10 mouse cellular contexts compared by ENCODE assay signal in the genomic region with DNA sequence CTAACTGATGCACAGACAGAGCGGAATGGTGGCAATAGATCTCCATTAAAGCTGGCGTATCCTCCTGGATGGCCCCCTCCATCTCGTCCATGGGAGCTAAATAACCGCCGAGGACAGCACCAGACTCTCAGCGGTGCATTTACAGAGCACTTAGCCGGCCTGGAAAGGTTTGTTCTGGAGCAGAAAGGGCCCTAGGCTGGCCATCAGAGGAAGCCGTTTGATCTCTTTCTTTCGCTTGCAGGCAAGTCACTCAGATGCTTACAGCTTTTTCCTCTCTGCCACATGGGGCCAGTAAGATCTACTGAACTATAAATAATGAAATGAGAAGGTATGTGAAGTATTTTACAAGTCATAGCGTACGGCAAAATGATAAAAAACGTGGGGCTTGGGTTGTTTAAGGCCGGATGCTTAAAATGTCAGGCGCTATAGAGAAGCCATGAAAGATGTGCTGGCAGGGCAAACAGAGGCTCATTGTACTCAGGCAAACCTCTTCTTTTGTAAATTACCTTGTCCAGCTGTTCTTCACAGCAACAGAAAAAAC.
DNase-seq lines count a peak whose midpoint lies in the region; ATAC-seq and TF ChIP-seq lines count a peak whose summit lies in the region.
"Had no signal": no experiment of that assay in that cellular context is flagged by ENCODE, and none has a peak within 500 bp of the region (broad histone marks: within the 10 kb centered on the region; RNA-seq: fewer than 3 reads in every experiment).

No protein-coding gene starts in this region.

- intact Hi-C loops in heart, postnatal 36 days (cut with DNase I): no loop called here

- 0 out of 2 replicates have a peak overlapping the region, but pooled peaks have one; percentile 1 for H3K4me2 ChIP-seq in heart, postnatal 0 days (ENCODE audit: low read depth, low read length)
- H3K4me2 ChIP-seq in hindbrain, embryonic 11.5 days (replicated peaks; ENCODE audit: low read depth, low read length): peak overlapping the region; percentile 6; the same call in 1 of the 2 replicates
- peak overlapping the region; percentile 22 for H3K4me2 ChIP-seq in midbrain, embryonic 15.5 days

- ATAC-seq in heart, postnatal 0 days (ENCODE audit: insufficient read depth, low read depth): no peak
- ATAC-seq in hindbrain, embryonic 11.5 days (ENCODE audit: low FRiP score): peak; percentile 40; the same call in 1 of the 2 replicates
- ATAC-seq in midbrain, embryonic 15.5 days (replicated peaks): peak; percentile 61; the same call in 1 of the 2 replicates
- no peak for ATAC-seq in cerebellum, adult (ENCODE audit: insufficient number of reproducible peaks, low FRiP score, low TSS enrichment)
- no peak for ATAC-seq in erythroid progenitor cell, adult 5-6 weeks (replicated peaks; ENCODE audit: low FRiP score, poor library complexity, severe bottlenecking)

- no peak for TF ChIP-seq CTCF in heart, postnatal 0 days (IDR thresholded peaks at IDR 0.05; ENCODE audit: low read depth)
- TF ChIP-seq CTCF in brain, embryonic 14.5 days (IDR thresholded peaks at IDR 0.05; ENCODE audit: borderline replicate concordance, extremely low read depth, insufficient read depth, insufficient read length): no peak

- H3K27me3 ChIP-seq in heart, postnatal 0 days (ENCODE audit: control insufficient read depth, insufficient read depth, low read length): 0 out of 2 replicates have a peak, but pooled peaks cover 5% of the 10 kb centered on the region
- H3K27me3 ChIP-seq in hindbrain, embryonic 11.5 days (ENCODE audit: control insufficient read depth, insufficient read depth, low read length): no peaks in the 10 kb centered on the region
- no peaks in the 10 kb centered on the region for H3K27me3 ChIP-seq in midbrain, embryonic 15.5 days (replicated peaks)

- H3K36me3 ChIP-seq in heart, postnatal 0 days (replicated peaks; ENCODE audit: control insufficient read depth, insufficient read depth, low read length): no peaks in the 10 kb centered on the region
- no peaks in the 10 kb centered on the region for H3K36me3 ChIP-seq in hindbrain, embryonic 11.5 days (ENCODE audit: control insufficient read depth, insufficient read depth, low read length)
- no peaks in the 10 kb centered on the region for H3K36me3 ChIP-seq in midbrain, embryonic 15.5 days (replicated peaks)
- H3K36me3 ChIP-seq: liver, embryonic 15.5 days had no signal

- H3K9ac ChIP-seq in heart, postnatal 0 days (replicated peaks; ENCODE audit: low read depth, low read length): no peak overlapping the region
- H3K9ac ChIP-seq in hindbrain, embryonic 11.5 days (ENCODE audit: low read depth, low read length): no peak overlapping the region
- H3K9ac ChIP-seq in midbrain, embryonic 15.5 days: no peak overlapping the region
- H3K9ac ChIP-seq: liver, embryonic 15.5 days had no signal

- no peaks in the 10 kb centered on the region for H3K9me3 ChIP-seq in heart, postnatal 0 days (replicated peaks; ENCODE audit: control insufficient read depth, low read length)
- no peaks in the 10 kb centered on the region for H3K9me3 ChIP-seq in hindbrain, embryonic 11.5 days (ENCODE audit: control insufficient read depth, low read length)
- no peaks in the 10 kb centered on the region for H3K9me3 ChIP-seq in midbrain, embryonic 15.5 days
- H3K9me3 ChIP-seq: liver, embryonic 15.5 days had no signal

- H3K4me3 ChIP-seq in heart, postnatal 0 days (ENCODE audit: low read depth, low read length): no peak overlapping the region
- no peak overlapping the region for H3K4me3 ChIP-seq in hindbrain, embryonic 11.5 days (ENCODE audit: low read depth, low read length)
- H3K4me3 ChIP-seq in midbrain, embryonic 15.5 days: no peak overlapping the region
- H3K4me3 ChIP-seq: liver, embryonic 15.5 days had no signal

- no peak for DNase-seq in heart, postnatal 0 days (ENCODE audit: low spot score)
- no peak for DNase-seq in heart, postnatal 36 days
- peak; percentile 72 for DNase-seq in brain, embryonic 14.5 days (ENCODE audit: low read depth)
- DNase-seq in hindbrain, embryonic 11.5 days (ENCODE audit: low spot score): peak; percentile 41
- DNase-seq in urinary bladder, adult 18-20 months (ENCODE audit: low spot score in 2 of 2): no peak
- DNase-seq: right cerebral cortex, adult 18-20 months had no signal

- TF ChIP-seq EP300 in heart, postnatal 0 days (IDR thresholded peaks at IDR 0.05; ENCODE audit: low read depth): no peak

- H3K27ac ChIP-seq in heart, postnatal 0 days (ENCODE audit: low read depth): no peak overlapping the region
- peak overlapping the region; percentile 49; the same call in 1 of the 2 replicates for H3K27ac ChIP-seq in hindbrain, embryonic 11.5 days (ENCODE audit: low read depth, low read length)
- H3K27ac ChIP-seq in midbrain, embryonic 15.5 days: peak overlapping the region; percentile 60
- H3K27ac ChIP-seq: liver, embryonic 15.5 days had no signal

- TF ChIP-seq POLR2A in brain, embryonic 14.5 days (IDR thresholded peaks at IDR 0.05; ENCODE audit: borderline replicate concordance, extremely low read depth, insufficient read depth, insufficient read length, poor library complexity, severe bottlenecking): no peak

- WGBS in heart, postnatal 0 days: 31% methylated on average over 14 of the region's 14 CpGs
- 15% methylated on average over 14 of the region's 14 CpGs for whole genome bisulfite sequencing in hindbrain, embryonic 11.5 days
- WGBS in midbrain, embryonic 15.5 days: 11% methylated on average over 14 of the region's 14 CpGs

- H3K4me1 ChIP-seq in heart, postnatal 0 days (ENCODE audit: control insufficient read depth, insufficient read depth): peaks cover 4% of the 10 kb centered on the region; the same call in 1 of the 2 replicates
- peaks cover 6% of the 10 kb centered on the region; the same call in 1 of the 2 replicates for H3K4me1 ChIP-seq in hindbrain, embryonic 11.5 days (replicated peaks; ENCODE audit: control insufficient read depth, insufficient read depth, low read length)
- peaks cover 20% of the 10 kb centered on the region for H3K4me1 ChIP-seq in midbrain, embryonic 15.5 days

Comparison
In these comparisons a context has a peak if more than half of its experiments do, and no peak if none do; other contexts are left out.
1. ATAC-seq: peak in hindbrain, embryonic 11.5 days (single experiment) and midbrain, embryonic 15.5 days (single experiment); none in heart, postnatal 0 days (single experiment), cerebellum, adult (single experiment) and erythroid progenitor cell, adult 5-6 weeks (single experiment).
2. DNase-seq: peak in brain, embryonic 14.5 days (single experiment) and hindbrain, embryonic 11.5 days (single experiment); none in heart, postnatal 0 days (single experiment), heart, postnatal 36 days (0 of 2) and urinary bladder, adult 18-20 months (0 of 2).
3. Peak in every context shown above with its lines, with median percentiles within 50 percentile points of each other: H3K4me2 ChIP-seq.